Mouse (Mus musculus) liver, embryonic 14.5 days (tissue): ENCODE data around the gene Dhrs3.

Experiments used
- CTCF ChIP-seq: IDR thresholded peaks from 2 replicates; pipeline ENCODE4 v1.5.1; 2016; ENCODE audit warnings: antibody characterized with exemption, low read depth, control low read depth
- EP300 ChIP-seq: IDR thresholded peaks from 2 replicates; pipeline ENCODE4 v1.6.1; 2016; ENCODE audit warnings: antibody characterized with exemption, low read depth

DNA sequence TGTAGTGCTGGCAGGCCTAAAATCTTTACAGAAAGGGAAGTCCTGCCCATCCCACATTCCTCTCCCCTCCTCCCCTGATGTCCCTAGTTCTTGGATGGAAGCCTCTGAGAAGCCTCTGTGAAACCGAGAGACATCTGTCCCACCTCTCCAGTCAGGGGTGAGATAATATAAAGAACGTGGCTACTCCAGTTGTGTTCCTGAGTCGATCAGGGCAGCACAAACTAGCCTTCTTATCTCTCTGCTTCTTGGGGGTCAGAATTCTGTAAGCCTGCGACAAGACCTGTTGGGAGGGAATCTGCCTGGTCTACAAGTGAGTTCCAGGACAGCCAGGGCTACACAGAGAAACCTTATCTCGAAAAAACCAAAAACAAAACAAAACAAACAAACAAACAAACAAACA lies 50.6 kb downstream of the Dhrs3 start:
- TF ChIP-seq CTCF, result no peak
- TF ChIP-seq EP300, result no peak
